In the genomic region with DNA sequence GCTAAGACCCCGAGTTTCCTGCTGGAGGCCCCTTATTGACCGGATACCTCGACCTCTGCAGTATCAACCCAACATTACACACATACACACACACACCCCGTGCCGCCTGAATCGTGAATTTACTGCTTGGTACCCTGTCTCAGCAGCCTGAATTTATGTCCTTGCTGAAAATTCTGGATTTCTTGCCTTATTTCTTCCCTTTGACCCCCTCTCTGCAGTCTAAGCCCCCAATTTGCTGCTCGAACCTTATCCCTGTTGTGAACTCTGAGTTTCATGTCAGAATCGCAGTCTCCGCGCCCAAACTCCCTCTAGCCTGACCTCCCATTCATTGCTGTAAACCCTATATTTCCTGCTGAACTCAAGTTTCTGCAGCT, we compare ENCODE assay signal across 1 mouse cellular context.
TF ChIP-seq lines count a peak whose summit lies in the region.

No protein-coding gene starts in this region.

TF ChIP-seq in MEL, 35 proteins besides CTCF, POLR2A, EP300 and RAD21:
- TF ChIP-seq TBP (IDR thresholded peaks at IDR 0.05; ENCODE audit: low read depth, low read length) (no peak), POLR2AphosphoS2 (IDR thresholded peaks at IDR 0.05; ENCODE audit: low read length) (no peak; the same call in 1 of the 2 replicates), E2F4 (IDR thresholded peaks at IDR 0.05; ENCODE audit: borderline replicate concordance, low read depth, low read length) (peak; percentile 17; the same call in 1 of the 2 replicates)
TF ChIP-seq in MEL: peak in this region for 1.
